ENCODE assay signal across 30 mouse cellular contexts in genomic region chr16:32810321-32810720, GRCm38 (mm10). TPM values are rescaled to one million over a fixed set of nuclear protein-coding genes. Genes with fewer than 3 reads are reported as not detected.
"Had no signal": no experiment of that assay in that cellular context is flagged by ENCODE, and none has a peak within 500 bp of the region (broad histone marks: within the 10 kb centered on the region; RNA-seq: fewer than 3 reads in every experiment).

Gene Smbd1, minus strand, starts transcription at chr16:32810477.

- H3K27me3 ChIP-seq: kidney, embryonic 15.5 days had no signal

- H3K27ac ChIP-seq: kidney, embryonic 15.5 days; liver, embryonic 13.5 days had no signal

- H3K4me2 ChIP-seq: kidney, embryonic 15.5 days; liver, embryonic 13.5 days; midbrain, embryonic 11.5 days had no signal

- H3K36me3 ChIP-seq: kidney, embryonic 15.5 days; liver, embryonic 13.5 days had no signal

- H3K4me3 ChIP-seq: kidney, embryonic 15.5 days; liver, embryonic 13.5 days had no signal

- H3K9ac ChIP-seq: kidney, embryonic 15.5 days; liver, embryonic 13.5 days had no signal

- DNase-seq: kidney, adult 8-10 months; kidney, postnatal 10 days; kidney, postnatal 36 days; left cerebral cortex, postnatal 4 days; liver, embryonic 13.5 days; lung, adult 2 months; lung, postnatal 14 days; lung, postnatal 4 days; midbrain, embryonic 14.5 days; right cerebral cortex, adult 18-20 months; right cerebral cortex, postnatal 14 days; right cerebral cortex, postnatal 4 days; spleen, adult 18-20 months; thymus, adult 2 months; thymus, postnatal 14 days; thymus, postnatal 4 days had no signal

- H3K9me3 ChIP-seq: kidney, embryonic 15.5 days; liver, embryonic 13.5 days had no signal

RNA-seq across cellular contexts. Expression of gene Smbd1, which starts in this region (rescaled TPM):
- total RNA-seq: layer of hippocampus, adult 18-20 months; layer of hippocampus, postnatal 14 days; left cerebral cortex, adult 8-10 months; left cerebral cortex, postnatal 14 days; left cerebral cortex, postnatal 4 days; liver, adult 2 months; megakaryocyte progenitor cell, adult 5-6 weeks; megakaryocyte-erythroid progenitor cell, adult 5-6 weeks; midbrain, postnatal 0 days had no signal
- polyA plus RNA-seq: kidney, embryonic 15.5 days; limb, embryonic 14.5 days; liver, adult 2 months; liver, embryonic 13.5 days; liver, embryonic 16.5 days; midbrain, embryonic 11.5 days; midbrain, embryonic 14.5 days; midbrain, postnatal 0 days; neural tube, embryonic 11.5 days; neural tube, embryonic 14.5 days had no signal
